Mouse (Mus musculus): ENCODE results near the gene 4933412E24Rik.

- TF ChIP-seq GATA1 (IDR thresholded peaks at IDR 0.05; ENCODE audit: borderline replicate concordance, low read length) (no peak), TAL1 (conservative IDR thresholded peaks at IDR 0.05; ENCODE audit: low read depth, low read length) (no peak), CTCF (IDR thresholded peaks at IDR 0.05; ENCODE audit: low read depth, low read length) (no peak), GATA2 (IDR thresholded peaks at IDR 0.05; ENCODE audit: borderline replicate concordance, low read depth, low read length) (no peak), POLR2AphosphoS5 (IDR thresholded peaks at IDR 0.05; ENCODE audit: insufficient replicate concordance, low read depth, low read length) (no peak)
Measured at GRCm38 (mm10) chr15:59974584-59974983, 41.8 kb downstream of the 4933412E24Rik start.
